Mouse (Mus musculus): ENCODE data around the gene Zfp1. TPM values are rescaled to one million over a fixed set of nuclear protein-coding genes. Genes with fewer than 3 reads are reported as not detected.

Zfp1 gene
- total and polyA plus RNA-seq, 2 experiments from 2014 or later = 18.1 to 22.7 TPM

- TF ChIP-seq CTCF (IDR thresholded peaks at IDR 0.05) = no peak
- Histone ChIP-seq H3K36me3 (ENCODE audit: insufficient read depth, low read length) (no peaks in the 10 kb centered on the region), H3K4me2 (ENCODE audit: low read depth, low read length, poor library complexity, severe bottlenecking) (no peak overlapping the region), H3K27me3 (ENCODE audit: insufficient read depth, low read length) (no peaks in the 10 kb centered on the region), H3K9me3 (ENCODE audit: low read length) (no peaks in the 10 kb centered on the region), H3K27ac (ENCODE audit: low read depth, low read length) (no peak overlapping the region), H3K4me1 (ENCODE audit: insufficient read depth, low read length) (0 out of 2 replicates have a peak, but pooled peaks cover 3% of the 10 kb centered on the region), H3K9ac (replicated peaks; ENCODE audit: low read length, poor library complexity, severe bottlenecking) (no peak overlapping the region), H3K4me3 (ENCODE audit: low read depth, low read length) (no peak overlapping the region)
- WGBS = 70% methylated on average over 2 of the region's 2 CpGs
- ATAC-seq (ENCODE audit: low FRiP score) (no peak), DNase-seq (ENCODE audit: low spot score) (no peak)
These were observed 5.6 kb downstream of the Zfp1 start for GRCm38 (mm10) chr8:111648834-111649233.

- H3K36me3 ChIP-seq (ENCODE audit: insufficient read depth, low read length) = no peaks in the 10 kb centered on the region
- 0 out of 2 replicates have a peak, but pooled peaks cover 3% of the 10 kb centered on the region for H3K4me1 ChIP-seq (ENCODE audit: insufficient read depth, low read length)
- no peak overlapping the region for H3K27ac ChIP-seq (ENCODE audit: low read depth, low read length)
- no peak overlapping the region for H3K4me2 ChIP-seq (ENCODE audit: low read depth, low read length, poor library complexity, severe bottlenecking)
- no peaks in the 10 kb centered on the region for H3K27me3 ChIP-seq (ENCODE audit: insufficient read depth, low read length)
- no peak for TF ChIP-seq CTCF (IDR thresholded peaks at IDR 0.05)
- no peak overlapping the region for H3K4me3 ChIP-seq (ENCODE audit: low read depth, low read length)
- ATAC-seq (ENCODE audit: low FRiP score) = no peak
- H3K9ac ChIP-seq (replicated peaks; ENCODE audit: low read length, poor library complexity, severe bottlenecking) = no peak overlapping the region
- WGBS = 73% methylated on average over 3 of the region's 3 CpGs
- H3K9me3 ChIP-seq (ENCODE audit: low read length) = no peaks in the 10 kb centered on the region
- no peak for DNase-seq (ENCODE audit: low spot score)
These were observed 7.5 kb downstream of the Zfp1 start for GRCm38 (mm10) chr8:111650651-111651050.

GRCm38 (mm10) chr8:111653524-111653923, 10.3 kb downstream of the Zfp1 start:
- DNase-seq (ENCODE audit: low spot score) (no peak), ATAC-seq (ENCODE audit: low FRiP score) (no peak)
- Histone ChIP-seq H3K27ac (ENCODE audit: low read depth, low read length) (no peak overlapping the region), H3K4me2 (ENCODE audit: low read depth, low read length, poor library complexity, severe bottlenecking) (no peak overlapping the region), H3K9ac (replicated peaks; ENCODE audit: low read length, poor library complexity, severe bottlenecking) (no peak overlapping the region), H3K9me3 (ENCODE audit: low read length) (no peaks in the 10 kb centered on the region), H3K27me3 (ENCODE audit: insufficient read depth, low read length) (no peaks in the 10 kb centered on the region), H3K4me1 (ENCODE audit: insufficient read depth, low read length) (0 out of 2 replicates have a peak, but pooled peaks cover 2% of the 10 kb centered on the region), H3K36me3 (ENCODE audit: insufficient read depth, low read length) (no peaks in the 10 kb centered on the region), H3K4me3 (ENCODE audit: low read depth, low read length) (no peak overlapping the region)
- 98% methylated on average over 2 of the region's 2 CpGs for WGBS
- no peak for TF ChIP-seq CTCF (IDR thresholded peaks at IDR 0.05)

GRCm38 (mm10) chr8:111657312-111657854, 14.2 kb downstream of the Zfp1 start:
- 32% methylated on average over 1 of the region's 1 CpGs for WGBS
- H3K27ac ChIP-seq (ENCODE audit: low read depth, low read length) = no peak overlapping the region
- TF ChIP-seq CTCF (IDR thresholded peaks at IDR 0.05) = no peak
- no peaks in the 10 kb centered on the region for H3K27me3 ChIP-seq (ENCODE audit: insufficient read depth, low read length)
- ATAC-seq (ENCODE audit: low FRiP score) = no peak
- H3K4me2 ChIP-seq (ENCODE audit: low read depth, low read length, poor library complexity, severe bottlenecking) = no peak overlapping the region
- DNase-seq (ENCODE audit: low spot score) = no peak
- no peaks in the 10 kb centered on the region for H3K9me3 ChIP-seq (ENCODE audit: low read length)
- no peak overlapping the region for H3K4me3 ChIP-seq (ENCODE audit: low read depth, low read length)
- H3K36me3 ChIP-seq (ENCODE audit: insufficient read depth, low read length) = peaks cover 10% of the 10 kb centered on the region
- no peaks in the 10 kb centered on the region for H3K4me1 ChIP-seq (ENCODE audit: insufficient read depth, low read length)
- no peak overlapping the region for H3K9ac ChIP-seq (replicated peaks; ENCODE audit: low read length, poor library complexity, severe bottlenecking)

GRCm38 (mm10) chr8:111658819-111659423, 15.7 kb downstream of the Zfp1 start:
- no peak overlapping the region for H3K4me3 ChIP-seq (ENCODE audit: low read depth, low read length)
- WGBS = 87% methylated on average over 6 of the region's 6 CpGs
- no peak for ATAC-seq (ENCODE audit: low FRiP score)

GRCm38 (mm10) chr8:111662473-111662872, 19.3 kb downstream of the Zfp1 start:
- WGBS = 88% methylated on average over 3 of the region's 3 CpGs
- no peaks in the 10 kb centered on the region for H3K27me3 ChIP-seq (ENCODE audit: insufficient read depth, low read length)

More at GRCm38 (mm10) chr8:111658819-111659423, 15.7 kb downstream of the Zfp1 start:
- Histone ChIP-seq H3K27ac (ENCODE audit: low read depth, low read length) (no peak overlapping the region), H3K36me3 (ENCODE audit: insufficient read depth, low read length) (peaks cover 10% of the 10 kb centered on the region), H3K9ac (replicated peaks; ENCODE audit: low read length, poor library complexity, severe bottlenecking) (no peak overlapping the region), H3K4me1 (ENCODE audit: insufficient read depth, low read length) (no peaks in the 10 kb centered on the region), H3K9me3 (ENCODE audit: low read length) (no peaks in the 10 kb centered on the region), H3K27me3 (ENCODE audit: insufficient read depth, low read length) (no peaks in the 10 kb centered on the region), H3K4me2 (ENCODE audit: low read depth, low read length, poor library complexity, severe bottlenecking) (no peak overlapping the region)
- no peak for TF ChIP-seq CTCF (IDR thresholded peaks at IDR 0.05)
- no peak for DNase-seq (ENCODE audit: low spot score)

More at GRCm38 (mm10) chr8:111662473-111662872, 19.3 kb downstream of the Zfp1 start:
- Histone ChIP-seq H3K27ac (ENCODE audit: low read depth, low read length) (no peak overlapping the region), H3K9ac (replicated peaks; ENCODE audit: low read length, poor library complexity, severe bottlenecking) (no peak overlapping the region), H3K36me3 (ENCODE audit: insufficient read depth, low read length) (peaks cover 16% of the 10 kb centered on the region), H3K4me1 (ENCODE audit: insufficient read depth, low read length) (no peaks in the 10 kb centered on the region), H3K9me3 (ENCODE audit: low read length) (no peaks in the 10 kb centered on the region), H3K4me3 (ENCODE audit: low read depth, low read length) (no peak overlapping the region), H3K4me2 (ENCODE audit: low read depth, low read length, poor library complexity, severe bottlenecking) (no peak overlapping the region)
- peak; percentile 87 for TF ChIP-seq CTCF (IDR thresholded peaks at IDR 0.05)
- no peak for ATAC-seq (ENCODE audit: low FRiP score)
- peak; percentile 47 for DNase-seq (ENCODE audit: low spot score)

All from midbrain, postnatal 0 days (tissue).